Mouse (Mus musculus) lung, postnatal 0 days (tissue): ENCODE measurements around the gene Efna4.

Experiments used
- CTCF ChIP-seq: IDR thresholded peaks from 2 replicates; pipeline ENCODE4 v1.5.1; 2016; ENCODE audit warnings: antibody characterized with exemption, mild to moderate bottlenecking
- EP300 ChIP-seq: IDR thresholded peaks from 2 replicates; pipeline ENCODE4 v1.6.1; 2016; ENCODE audit warnings: antibody characterized with exemption, mild to moderate bottlenecking, control low read depth

- TF ChIP-seq CTCF (no peak), EP300 (no peak)
Observed at GRCm38 (mm10) chr3:89380291-89380690, 42.5 kb upstream of the Efna4 start.
